Mouse (Mus musculus) heart, postnatal 0 days (tissue): Measurements from ENCODE around the gene Lkaaear1.

ENCODE experiments used
- CTCF ChIP-seq: IDR thresholded peaks from 2 replicates; pipeline ENCODE4 v1.5.1; 2016; ENCODE audit warnings: antibody characterized with exemption, control low read depth, low read depth
- EP300 ChIP-seq: IDR thresholded peaks from 2 replicates; pipeline ENCODE4 v1.6.1; 2016; ENCODE audit warnings: antibody characterized with exemption, low read depth

- no peak for TF ChIP-seq CTCF
- TF ChIP-seq EP300 = no peak
These were observed 49.3 kb downstream of the Lkaaear1 start for GRCm38 (mm10) chr2:181648926-181649325.
